Mouse (Mus musculus) forelimb bud, embryonic 11.5 days (tissue): ENCODE measurements around the gene Cactin.
A peak's percentile ranks its signal among the peaks of the same experiment; 100 is the strongest.

ENCODE experiments used
- DNase-seq: peaks from one replicate; pipeline ENCODE4 v3.0.0-alpha.2; 2012; ENCODE audit warnings: low read depth, low spot score

Cactin gene

GRCm38 (mm10) chr10:81342686-81343505 lies 22.0 kb downstream of the Cactin start, which contains the start of gene Gipc3:
TSS of gene Gipc3 (minus strand) at chr10:81343266.
- DNase-seq = no peak

DNA sequence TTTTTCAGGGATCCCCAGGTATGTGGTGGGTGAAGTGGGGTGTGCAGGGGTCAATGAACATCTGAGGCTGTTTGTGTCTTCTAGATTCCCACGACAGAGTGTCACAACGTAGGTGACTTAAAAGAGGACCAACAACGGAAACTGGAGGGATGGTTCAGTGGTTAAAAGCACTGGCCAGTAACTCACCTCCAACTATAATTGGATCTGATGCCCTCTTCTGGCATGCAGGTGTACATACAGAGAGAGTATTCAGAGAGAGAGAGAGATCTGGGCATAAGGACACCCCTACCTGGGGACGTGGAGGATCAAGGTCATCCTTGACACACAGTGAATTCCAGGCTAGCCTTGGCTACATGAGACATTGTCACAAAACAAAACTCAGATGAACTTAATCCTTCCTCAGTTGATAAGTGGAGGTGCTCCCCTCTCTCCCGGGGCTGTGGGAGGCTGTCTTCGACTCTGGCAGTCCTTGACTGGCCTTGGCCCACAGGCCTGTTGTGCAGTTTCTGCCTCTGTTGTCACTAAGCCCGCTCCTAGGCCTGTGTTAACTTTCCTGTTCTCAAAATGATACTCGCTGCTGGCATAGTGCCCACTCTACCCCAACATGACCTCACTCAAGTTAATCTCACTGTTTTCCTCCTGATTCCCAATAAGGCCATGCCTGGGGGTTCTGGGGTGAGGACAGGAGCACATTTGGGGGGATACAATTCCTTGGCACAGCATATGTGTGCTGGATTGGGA lies 23.7 kb downstream of the Cactin start:
- DNase-seq = no peak

GRCm38 (mm10) chr10:81345162-81345534 lies 24.2 kb downstream of the Cactin start:
- DNase-seq = no peak

DNA sequence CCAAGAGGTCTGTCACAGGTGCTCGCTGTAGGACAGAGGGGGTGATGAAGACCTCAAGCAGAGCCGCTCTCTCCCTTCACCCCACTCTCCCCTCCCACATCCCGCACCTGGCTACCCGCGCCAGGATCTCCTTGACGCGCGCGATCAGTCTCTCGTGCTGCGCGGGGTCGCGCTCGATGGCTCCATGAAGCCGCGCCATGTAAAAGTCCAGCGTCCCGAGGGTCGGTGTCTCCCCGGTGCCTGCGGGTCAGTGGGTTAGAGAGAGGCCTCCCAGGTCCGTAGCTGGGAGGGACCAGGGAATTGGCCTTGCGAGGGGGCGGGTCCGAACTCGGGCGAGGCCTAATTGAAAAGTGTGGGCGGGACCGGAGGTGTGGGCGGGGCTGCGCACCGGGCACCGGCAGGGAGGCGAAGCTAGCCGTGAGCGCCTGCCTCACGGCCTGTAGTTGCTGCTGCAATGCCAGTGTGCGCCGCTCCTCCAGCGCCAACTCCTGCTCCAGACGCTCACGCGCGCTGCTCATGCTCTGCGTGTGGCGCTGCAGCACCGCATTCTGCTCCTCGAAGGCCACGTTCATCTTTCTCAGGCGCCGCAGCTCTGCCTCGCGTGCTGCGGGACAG lies 25.7 kb downstream of the Cactin start:
- peak; percentile 67 for DNase-seq

DNA sequence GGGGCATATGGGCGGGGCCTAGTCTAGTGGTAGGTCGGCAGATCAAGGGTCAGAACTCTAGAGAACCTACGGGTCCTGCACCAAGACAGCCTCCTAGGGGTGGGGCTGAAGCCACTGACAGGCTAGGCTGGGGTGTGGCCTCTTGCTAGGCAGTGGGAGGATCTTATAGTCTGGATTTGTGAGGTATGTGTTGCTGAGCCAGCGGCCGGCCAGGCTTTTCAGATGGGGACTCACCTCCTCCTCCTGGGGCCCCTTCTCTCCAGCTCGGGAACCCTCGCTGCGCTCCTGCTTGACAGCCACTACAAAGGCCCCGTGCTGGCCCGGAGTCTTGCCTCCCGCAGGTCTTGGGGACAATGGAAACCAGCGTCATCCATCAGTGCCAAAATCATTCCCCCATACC lies 28.2 kb downstream of the Cactin start:
- DNase-seq = no peak

DNA sequence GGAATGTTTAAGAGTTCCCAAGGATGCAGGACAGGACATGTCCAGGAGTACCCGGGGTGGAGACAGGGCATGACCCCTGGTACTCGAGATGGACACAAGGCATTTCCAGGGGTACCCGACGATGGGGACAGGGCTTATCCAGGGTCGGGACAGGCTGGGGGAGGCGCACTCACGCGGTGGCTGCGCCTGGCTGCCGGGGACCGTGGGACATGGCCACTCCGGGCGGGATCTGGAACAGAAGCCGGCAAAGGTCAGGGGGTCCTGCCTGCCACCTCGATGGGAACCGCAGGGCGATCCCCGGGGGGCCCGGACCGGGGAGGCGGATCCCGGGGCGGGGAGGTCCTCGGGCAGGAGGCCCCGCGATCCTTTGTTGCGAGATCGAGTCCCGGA lies 29.1 kb downstream of the Cactin start:
- no peak for DNase-seq

- DNase-seq = peak; percentile 98
Measured at GRCm38 (mm10) chr10:81350351-81351063, 29.6 kb downstream of the Cactin start, which contains the start of gene Hmg20b. TSS of gene Hmg20b (minus strand) at chr10:81350480.

- no peak for DNase-seq
Measured at GRCm38 (mm10) chr10:81351678-81352291, 30.9 kb downstream of the Cactin start.

DNA sequence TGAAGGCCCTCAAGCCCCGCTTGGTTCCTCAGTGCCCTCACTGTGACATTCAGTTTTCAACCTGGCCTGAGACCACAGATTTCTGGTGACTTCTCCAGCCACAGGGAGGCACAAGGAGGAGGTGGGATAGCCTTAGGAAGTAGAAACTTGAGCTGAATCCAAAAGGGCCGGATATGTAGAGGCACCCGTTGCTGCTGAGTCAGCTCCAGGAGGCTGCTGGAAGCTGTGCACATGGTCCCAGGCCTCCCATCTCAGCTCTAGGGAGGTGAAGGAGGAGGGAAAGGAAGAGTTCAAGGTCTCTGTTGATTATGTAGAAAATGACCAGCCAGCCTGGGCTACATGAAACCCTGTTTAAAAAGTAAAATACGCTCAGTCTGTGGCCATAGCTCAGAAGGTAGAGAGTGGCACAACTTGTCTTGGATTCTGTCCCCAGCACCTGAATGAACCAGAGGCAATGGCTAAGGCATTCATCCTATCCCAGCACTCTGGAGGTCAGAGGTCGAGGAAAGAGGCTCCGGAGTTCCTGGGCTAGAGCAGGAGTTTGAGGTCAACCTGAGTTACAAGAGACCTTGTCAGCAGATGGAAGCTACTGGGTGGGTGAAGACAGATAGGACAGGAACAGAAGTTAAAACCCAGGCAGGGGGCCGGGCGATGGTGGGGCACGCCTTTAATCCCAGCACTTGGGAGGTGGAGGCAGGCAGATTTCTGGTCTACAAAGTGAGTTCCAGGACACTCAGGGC lies 34.0 kb downstream of the Cactin start:
- no peak for DNase-seq

- no peak for DNase-seq
Measured at GRCm38 (mm10) chr10:81355533-81355932, 34.6 kb downstream of the Cactin start.

- no peak for DNase-seq
Measured at GRCm38 (mm10) chr10:81356352-81356990, 35.6 kb downstream of the Cactin start.

GRCm38 (mm10) chr10:81356991-81357844 lies 36.3 kb downstream of the Cactin start, which contains the start of gene Mfsd12:
TSS of gene Mfsd12 (plus strand) at chr10:81357491.
- DNase-seq = peak; percentile 83

GRCm38 (mm10) chr10:81358209-81358608 lies 37.3 kb downstream of the Cactin start:
- DNase-seq = no peak

- no peak for DNase-seq
Measured at GRCm38 (mm10) chr10:81358841-81359240, 37.9 kb downstream of the Cactin start.

DNA sequence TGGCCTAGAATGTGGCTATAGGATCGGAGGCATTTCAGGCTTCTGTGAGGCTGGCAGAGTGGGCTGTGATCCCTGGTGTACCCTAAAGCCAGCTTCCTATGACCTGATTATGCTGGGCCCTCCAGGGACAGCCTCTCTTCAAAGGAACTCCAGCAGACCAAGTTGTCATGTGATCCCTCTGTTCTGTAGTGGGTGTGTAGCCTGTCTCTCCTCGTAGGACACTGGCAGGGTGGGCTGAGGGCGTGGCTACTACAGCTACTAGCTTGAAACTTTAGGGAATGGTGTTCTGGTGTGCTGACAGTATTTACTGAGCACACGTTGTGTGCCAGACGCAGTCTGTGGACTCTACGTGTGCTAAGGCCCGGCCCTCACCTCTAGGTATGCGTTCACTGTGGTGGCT lies 39.8 kb downstream of the Cactin start:
- no peak for DNase-seq

- no peak for DNase-seq
Measured at GRCm38 (mm10) chr10:81362336-81362949, 41.5 kb downstream of the Cactin start.

GRCm38 (mm10) chr10:81363436-81364346 lies 42.8 kb downstream of the Cactin start:
- no peak for DNase-seq

DNA sequence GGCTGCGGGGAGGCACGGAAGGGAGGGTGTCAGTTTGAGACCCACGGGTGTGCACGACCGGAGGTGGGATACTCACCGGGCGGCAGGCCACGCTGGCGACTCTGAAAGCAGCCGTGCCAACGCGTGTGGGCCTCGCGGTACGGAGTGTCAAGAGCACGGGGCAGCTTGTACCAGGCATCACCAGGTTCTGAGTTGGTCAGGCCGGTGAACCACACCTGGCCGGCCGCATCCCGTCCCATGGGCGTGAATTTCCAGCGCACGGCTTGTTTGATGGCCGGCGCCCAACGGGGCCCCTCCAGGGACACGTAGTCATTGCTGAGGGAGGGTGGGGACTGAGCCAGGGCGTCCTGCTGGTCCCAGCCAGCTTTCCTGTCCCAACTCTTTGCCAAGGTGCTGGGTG lies 43.8 kb downstream of the Cactin start:
- DNase-seq = no peak
